Mouse (Mus musculus): ENCODE data around the gene Lysmd2. TPM values are rescaled to one million over a fixed set of nuclear protein-coding genes. Genes with fewer than 3 reads are reported as not detected.

Gene Lysmd2
- 18.7 and 20.8 TPM in 2 replicates for polyA plus RNA-seq (2015; fragmentation: Nextera tagmentation; extraction: Ambion mirVana)

DNA sequence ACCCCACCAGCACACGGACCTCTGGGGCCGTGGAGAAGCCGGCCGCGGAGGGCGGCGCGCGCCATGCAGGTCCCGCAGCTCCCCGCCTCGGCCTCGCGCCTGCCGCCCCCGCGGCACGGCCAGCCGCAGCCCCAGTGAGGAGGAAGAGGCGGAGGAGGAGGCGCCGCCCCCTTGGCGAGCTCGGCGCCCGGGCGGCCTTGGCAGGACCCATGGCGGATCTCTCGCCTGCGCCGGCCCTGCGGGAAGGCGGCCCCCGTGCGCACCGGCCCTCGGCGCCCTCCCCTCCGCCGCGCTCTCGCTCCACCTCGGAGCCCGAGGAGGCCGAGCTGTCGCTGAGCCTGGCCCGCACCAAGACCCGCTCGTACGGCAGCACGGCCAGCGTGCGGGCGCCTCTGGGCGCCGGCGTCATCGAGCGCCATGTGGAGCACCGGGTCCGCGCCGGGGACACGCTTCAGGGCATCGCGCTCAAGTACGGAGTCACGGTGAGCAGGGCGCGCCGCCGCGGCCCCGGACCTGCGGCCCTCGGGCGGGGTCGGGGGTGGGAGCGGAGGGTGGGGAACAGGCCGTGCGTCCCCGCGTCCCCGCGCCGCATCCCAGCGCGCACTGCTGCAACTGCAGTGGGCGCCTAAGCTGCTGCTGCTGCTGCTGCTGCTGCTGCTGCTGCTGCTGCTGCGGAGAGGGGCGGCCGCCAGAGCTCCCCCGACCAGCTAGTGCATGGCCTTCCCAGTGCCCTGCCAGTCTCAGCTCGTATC lies at the start of gene Lysmd2:
Gene Lysmd2, plus strand, starts transcription at position 186 of the 752 bp plus-strand sequence.
- peak within 1 kb of the TSS; percentile 86 for H3K4me2 ChIP-seq (ENCODE audit: low read depth, low read length)
- peak within 1 kb of the TSS; percentile 81 for H3K9ac ChIP-seq (ENCODE audit: low read length)
- H3K9me3 ChIP-seq (replicated peaks; ENCODE audit: control insufficient read depth, low read length), result no peaks in the 10 kb centered on the region; the same call in 1 of the 2 replicates
- peak within 1 kb of the TSS; percentile 63 for H3K4me3 ChIP-seq (ENCODE audit: low read length)
- peak; percentile 93 for ATAC-seq (replicated peaks; ENCODE audit: extremely low read depth, insufficient read depth, low FRiP score)
- peaks cover 4% of the 10 kb centered on the region; the same call in 1 of the 2 replicates for H3K27me3 ChIP-seq (ENCODE audit: control insufficient read depth, insufficient read depth, low read length)
- no peaks in the 10 kb centered on the region for H3K36me3 ChIP-seq (ENCODE audit: control insufficient read depth, insufficient read depth)
- no peaks in the 10 kb centered on the region; the same call in 1 of the 2 replicates for H3K4me1 ChIP-seq (ENCODE audit: control insufficient read depth, insufficient read depth, low read length)
- 0% methylated on average over 79 of the region's 94 CpGs for WGBS
- peak within 1 kb of the TSS; percentile 46 for H3K27ac ChIP-seq (ENCODE audit: low read length)

DNA sequence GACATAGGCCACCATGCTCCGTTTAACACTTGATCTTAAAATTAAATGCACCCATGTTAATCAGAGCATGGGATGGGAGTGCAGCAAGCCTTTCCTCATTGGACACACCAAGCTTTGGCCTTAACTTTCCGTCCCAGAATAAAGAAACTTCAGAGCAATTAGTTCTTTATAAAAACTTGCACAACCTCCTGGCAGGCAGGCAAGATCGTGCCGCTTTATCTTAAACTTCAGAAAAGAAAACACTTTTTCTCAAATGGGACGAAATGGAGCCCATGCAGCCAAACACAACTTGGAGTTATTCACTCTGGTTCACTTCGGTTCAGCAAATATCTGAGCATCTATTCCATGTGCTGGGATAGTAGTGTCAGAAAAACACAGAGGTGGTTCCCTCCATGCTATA lies 46.2 kb upstream of the Lysmd2 start:
- Histone ChIP-seq H3K27ac (ENCODE audit: low read length) (no peak overlapping the region), H3K9ac (ENCODE audit: low read length) (no peak overlapping the region), H3K36me3 (ENCODE audit: control insufficient read depth, insufficient read depth) (no peaks in the 10 kb centered on the region), H3K9me3 (replicated peaks; ENCODE audit: control insufficient read depth, low read length) (no peaks in the 10 kb centered on the region), H3K4me2 (ENCODE audit: low read depth, low read length) (no peak overlapping the region), H3K4me1 (ENCODE audit: control insufficient read depth, insufficient read depth, low read length) (0 out of 2 replicates have a peak, but pooled peaks cover 3% of the 10 kb centered on the region), H3K27me3 (ENCODE audit: control insufficient read depth, insufficient read depth, low read length) (no peaks in the 10 kb centered on the region), H3K4me3 (ENCODE audit: low read length) (no peak overlapping the region)
- 73% methylated on average over 6 of the region's 6 CpGs for WGBS
- no peak for ATAC-seq (replicated peaks; ENCODE audit: extremely low read depth, insufficient read depth, low FRiP score)

DNA sequence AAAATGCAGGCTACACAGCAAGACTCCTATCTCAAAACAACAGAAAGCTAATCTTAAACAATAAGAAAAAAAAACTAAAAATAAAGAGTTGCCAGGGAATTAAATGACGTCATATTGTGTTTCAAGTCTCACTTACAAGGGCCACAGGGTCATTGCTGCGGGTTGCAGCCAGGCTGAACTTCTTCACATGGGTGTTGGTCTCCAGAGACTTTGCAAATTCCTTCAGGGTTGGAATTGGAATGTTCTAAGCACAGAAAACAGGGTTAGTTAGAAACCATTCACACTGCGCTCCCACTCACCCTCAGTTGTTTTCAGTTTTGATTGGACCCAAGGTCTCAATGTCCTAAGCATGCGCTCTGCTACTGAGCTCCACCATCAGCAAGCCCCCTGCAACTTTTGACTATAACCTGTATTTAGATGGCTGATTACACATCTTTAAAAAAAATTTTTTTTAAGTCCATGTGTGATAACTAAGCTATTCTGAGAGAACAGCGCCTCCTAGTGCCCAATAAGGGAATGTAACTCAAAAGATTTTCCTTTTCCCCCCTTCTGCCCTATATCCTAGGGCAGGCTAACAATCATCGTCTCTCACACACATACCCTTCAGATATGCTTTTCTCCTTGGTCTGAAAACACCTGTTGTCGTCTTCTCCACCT lies 43.7 kb upstream of the Lysmd2 start:
- Histone ChIP-seq H3K27ac (ENCODE audit: low read length) (no peak overlapping the region), H3K36me3 (ENCODE audit: control insufficient read depth, insufficient read depth) (no peaks in the 10 kb centered on the region), H3K9me3 (replicated peaks; ENCODE audit: control insufficient read depth, low read length) (no peaks in the 10 kb centered on the region), H3K9ac (ENCODE audit: low read length) (no peak overlapping the region), H3K27me3 (ENCODE audit: control insufficient read depth, insufficient read depth, low read length) (no peaks in the 10 kb centered on the region), H3K4me1 (ENCODE audit: control insufficient read depth, insufficient read depth, low read length) (0 out of 2 replicates have a peak, but pooled peaks cover 3% of the 10 kb centered on the region), H3K4me3 (ENCODE audit: low read length) (no peak overlapping the region), H3K4me2 (ENCODE audit: low read depth, low read length) (no peak overlapping the region)
- peak; percentile 49; the same call in 1 of the 2 replicates for ATAC-seq (replicated peaks; ENCODE audit: extremely low read depth, insufficient read depth, low FRiP score)
- 44% methylated on average over 7 of the region's 7 CpGs for WGBS

DNA sequence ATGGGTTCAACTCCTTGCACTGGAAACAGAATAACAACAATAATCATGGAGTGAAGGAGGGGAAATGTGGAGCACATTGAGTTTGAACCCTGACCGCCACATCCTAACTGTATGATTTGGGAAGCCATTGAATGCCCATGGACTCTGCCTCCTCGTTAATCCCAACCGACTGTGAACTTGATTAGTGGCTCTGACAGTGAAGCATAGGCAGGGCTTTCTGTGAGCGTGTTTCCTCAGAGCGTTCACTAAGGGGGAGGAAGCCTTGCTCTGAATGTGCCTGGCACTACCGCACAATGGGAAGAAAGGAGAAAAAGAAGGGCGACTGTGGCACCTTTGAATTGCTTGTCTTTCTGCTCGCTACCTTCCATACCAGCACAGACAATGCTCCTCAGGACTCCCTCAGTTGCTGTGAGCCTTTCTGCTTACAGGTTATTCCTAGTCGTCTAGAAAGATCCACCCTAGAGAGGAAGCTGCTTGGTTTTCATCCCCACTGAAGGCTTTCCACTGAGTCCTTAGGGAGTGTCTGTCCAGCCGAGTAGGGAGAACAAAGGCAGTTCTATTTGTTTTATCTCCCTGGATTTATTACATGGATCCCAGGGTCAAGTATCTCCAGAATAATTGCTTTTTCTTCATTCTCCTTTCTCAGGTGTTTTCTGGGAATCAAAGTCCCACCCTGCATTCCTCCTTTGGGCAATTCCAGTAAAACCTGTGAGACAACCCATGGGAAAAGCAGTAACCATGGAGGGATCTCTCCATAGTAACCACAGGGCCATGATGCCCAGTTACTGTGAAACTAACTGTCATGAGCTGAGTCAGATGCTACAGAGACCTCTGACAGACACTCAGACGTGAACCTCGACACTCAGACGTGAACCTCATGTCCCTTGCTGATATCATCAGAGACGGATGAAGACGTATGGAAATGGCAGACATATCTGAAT lies 35.4 kb upstream of the Lysmd2 start:
- no peak overlapping the region for H3K9ac ChIP-seq (ENCODE audit: low read length)
- 82% methylated on average over 15 of the region's 15 CpGs for WGBS
- H3K36me3 ChIP-seq (ENCODE audit: control insufficient read depth, insufficient read depth), result no peaks in the 10 kb centered on the region
- H3K9me3 ChIP-seq (replicated peaks; ENCODE audit: control insufficient read depth, low read length), result no peaks in the 10 kb centered on the region
- H3K27me3 ChIP-seq (ENCODE audit: control insufficient read depth, insufficient read depth, low read length), result no peaks in the 10 kb centered on the region
- H3K27ac ChIP-seq (ENCODE audit: low read length), result no peak overlapping the region
- no peak overlapping the region for H3K4me2 ChIP-seq (ENCODE audit: low read depth, low read length)
- H3K4me1 ChIP-seq (ENCODE audit: control insufficient read depth, insufficient read depth, low read length), result no peaks in the 10 kb centered on the region
- ATAC-seq (replicated peaks; ENCODE audit: extremely low read depth, insufficient read depth, low FRiP score), result no peak
- no peak overlapping the region for H3K4me3 ChIP-seq (ENCODE audit: low read length)

DNA sequence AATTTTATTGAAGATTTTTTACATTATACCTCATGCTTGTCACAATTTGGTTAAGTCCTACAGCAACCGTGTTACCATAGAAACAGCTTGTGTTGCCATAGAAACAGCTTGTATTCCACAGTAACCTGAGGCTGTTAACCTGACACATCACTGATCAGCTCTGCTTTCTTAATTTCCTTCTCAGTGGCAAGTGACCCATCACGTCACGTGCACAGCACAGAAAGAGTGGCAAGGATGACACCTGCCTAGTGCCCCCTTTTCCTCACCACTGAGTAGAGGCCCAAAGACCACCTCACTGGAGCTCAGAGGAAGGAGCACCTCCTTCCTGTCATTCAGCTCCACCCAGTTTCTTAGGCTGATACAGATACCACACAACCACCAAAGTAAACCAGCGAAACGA lies 32.1 kb upstream of the Lysmd2 start:
- WGBS, result 79% methylated on average over 5 of the region's 5 CpGs
- H3K4me3 ChIP-seq (ENCODE audit: low read length), result no peak overlapping the region

DNA sequence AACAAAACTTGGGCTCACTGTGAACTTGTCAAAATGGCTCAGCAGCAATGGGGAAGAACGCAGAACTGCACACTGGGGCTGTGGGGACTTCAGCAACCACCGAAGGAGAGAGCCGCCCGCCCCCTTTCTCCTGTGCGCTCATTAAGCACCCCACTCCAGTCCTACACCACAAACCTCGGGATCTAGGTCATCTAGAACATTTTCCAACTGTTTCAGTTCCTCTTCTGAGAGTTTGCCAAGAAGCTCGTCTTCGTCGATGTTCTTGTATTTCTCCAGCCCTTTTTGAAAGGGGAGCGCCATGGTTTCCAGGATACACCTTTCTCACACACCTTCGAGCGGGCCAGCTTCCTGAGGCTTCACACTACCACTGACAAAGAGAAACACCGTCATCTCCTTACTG lies 28.5 kb upstream of the Lysmd2 start:
- H3K27me3 ChIP-seq (ENCODE audit: control insufficient read depth, insufficient read depth, low read length), result no peaks in the 10 kb centered on the region
- ATAC-seq (replicated peaks; ENCODE audit: extremely low read depth, insufficient read depth, low FRiP score), result no peak
- H3K9ac ChIP-seq (ENCODE audit: low read length), result no peak overlapping the region
- no peaks in the 10 kb centered on the region for H3K9me3 ChIP-seq (replicated peaks; ENCODE audit: control insufficient read depth, low read length)
- peaks cover 12% of the 10 kb centered on the region; the same call in 1 of the 2 replicates for H3K4me1 ChIP-seq (ENCODE audit: control insufficient read depth, insufficient read depth, low read length)
- H3K4me3 ChIP-seq (ENCODE audit: low read length), result no peak overlapping the region
- H3K27ac ChIP-seq (ENCODE audit: low read length), result no peak overlapping the region
- no peak overlapping the region for H3K4me2 ChIP-seq (ENCODE audit: low read depth, low read length)
- no peaks in the 10 kb centered on the region for H3K36me3 ChIP-seq (ENCODE audit: control insufficient read depth, insufficient read depth)
- 87% methylated on average over 13 of the region's 13 CpGs for WGBS

More for the DNA sequence above, 32.1 kb upstream of the Lysmd2 start:
- Histone ChIP-seq H3K36me3 (ENCODE audit: control insufficient read depth, insufficient read depth) (no peaks in the 10 kb centered on the region), H3K27me3 (ENCODE audit: control insufficient read depth, insufficient read depth, low read length) (no peaks in the 10 kb centered on the region), H3K9me3 (replicated peaks; ENCODE audit: control insufficient read depth, low read length) (no peaks in the 10 kb centered on the region), H3K27ac (ENCODE audit: low read length) (no peak overlapping the region), H3K4me1 (ENCODE audit: control insufficient read depth, insufficient read depth, low read length) (no peaks in the 10 kb centered on the region), H3K9ac (ENCODE audit: low read length) (no peak overlapping the region), H3K4me2 (ENCODE audit: low read depth, low read length) (no peak overlapping the region)
- no peak for ATAC-seq (replicated peaks; ENCODE audit: extremely low read depth, insufficient read depth, low FRiP score)

DNA sequence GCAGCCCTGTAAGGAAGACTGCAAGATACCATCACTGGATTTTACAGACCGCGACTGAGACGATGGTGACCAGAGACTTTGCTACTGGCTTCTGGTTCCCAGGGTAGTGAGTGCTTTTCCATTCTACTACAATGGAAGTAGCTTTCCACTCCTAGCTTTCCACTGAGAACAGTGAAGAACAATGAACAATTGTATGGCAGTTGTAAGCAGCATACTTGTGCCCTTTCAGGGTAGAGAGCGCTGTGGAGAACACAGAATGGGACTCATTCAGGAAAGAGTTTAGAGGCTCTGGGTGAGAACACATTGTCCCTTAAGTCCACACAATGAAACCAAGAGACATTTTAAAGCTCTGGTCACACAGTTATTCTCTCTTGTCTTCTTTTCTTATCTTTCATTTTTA lies 27.9 kb upstream of the Lysmd2 start:
- 81% methylated on average over 4 of the region's 4 CpGs for WGBS
- ATAC-seq (replicated peaks; ENCODE audit: extremely low read depth, insufficient read depth, low FRiP score), result no peak
- Histone ChIP-seq H3K4me2 (ENCODE audit: low read depth, low read length) (no peak overlapping the region), H3K27me3 (ENCODE audit: control insufficient read depth, insufficient read depth, low read length) (no peaks in the 10 kb centered on the region), H3K4me1 (ENCODE audit: control insufficient read depth, insufficient read depth, low read length) (peaks cover 12% of the 10 kb centered on the region; the same call in 1 of the 2 replicates), H3K36me3 (ENCODE audit: control insufficient read depth, insufficient read depth) (no peaks in the 10 kb centered on the region), H3K27ac (ENCODE audit: low read length) (no peak overlapping the region), H3K9me3 (replicated peaks; ENCODE audit: control insufficient read depth, low read length) (no peaks in the 10 kb centered on the region), H3K4me3 (ENCODE audit: low read length) (no peak overlapping the region), H3K9ac (ENCODE audit: low read length) (no peak overlapping the region)

DNA sequence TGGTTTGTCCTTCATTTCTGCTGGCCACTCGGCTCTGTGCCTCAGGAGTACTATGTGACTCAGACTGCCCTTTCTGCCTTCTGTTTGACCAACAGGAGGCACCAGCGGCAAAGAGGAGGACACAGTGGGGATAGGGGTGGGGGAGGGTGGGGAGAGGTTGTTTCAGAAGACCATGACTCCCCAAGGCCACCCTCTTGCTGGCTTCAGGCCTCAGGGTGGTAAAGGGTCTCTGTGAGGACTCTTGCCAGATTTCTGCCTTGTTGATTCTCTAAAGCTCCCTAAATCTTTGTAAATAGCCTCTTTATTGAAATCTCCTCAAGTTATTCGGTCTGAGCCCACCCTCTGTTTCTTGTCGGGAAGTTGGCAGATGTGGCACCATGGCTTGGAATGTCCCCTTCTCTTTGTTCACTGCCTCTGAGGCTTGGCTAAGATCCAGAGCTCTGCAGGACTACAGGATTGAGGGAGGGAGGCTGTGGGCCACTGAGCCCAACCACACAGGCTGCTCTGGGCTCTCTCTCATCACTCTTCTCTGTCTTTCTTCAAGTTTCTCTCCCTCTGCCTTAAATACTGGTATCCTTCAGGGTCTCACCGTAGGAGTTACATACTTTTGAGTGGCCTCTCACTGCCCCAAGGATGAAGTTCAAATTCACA lies 26.2 kb upstream of the Lysmd2 start:
- Histone ChIP-seq H3K36me3 (ENCODE audit: control insufficient read depth, insufficient read depth) (no peaks in the 10 kb centered on the region), H3K4me1 (ENCODE audit: control insufficient read depth, insufficient read depth, low read length) (peaks cover 12% of the 10 kb centered on the region; the same call in 1 of the 2 replicates), H3K4me2 (ENCODE audit: low read depth, low read length) (no peak overlapping the region), H3K27ac (ENCODE audit: low read length) (no peak overlapping the region), H3K4me3 (ENCODE audit: low read length) (no peak overlapping the region), H3K9ac (ENCODE audit: low read length) (no peak overlapping the region), H3K9me3 (replicated peaks; ENCODE audit: control insufficient read depth, low read length) (no peaks in the 10 kb centered on the region), H3K27me3 (ENCODE audit: control insufficient read depth, insufficient read depth, low read length) (no peaks in the 10 kb centered on the region)
- ATAC-seq (replicated peaks; ENCODE audit: extremely low read depth, insufficient read depth, low FRiP score), result no peak; the same call in 1 of the 2 replicates
- WGBS, result 35% methylated on average over 5 of the region's 5 CpGs
